Mouse (Mus musculus): ENCODE measurements around the gene Gm13278.
"Not testable (repeated sequence)": the region's sequence is repeated elsewhere in the genome, so short reads cannot be mapped to it uniquely, and the experiment has no call there.

GRCm38 (mm10) chr4:88779550-88779949, 11.8 kb upstream of the Gm13278 start, which contains the start of gene Gm13272:
- TF ChIP-seq CTCF, EP300 (IDR thresholded peaks at IDR 0.05; ENCODE audit: low read depth): not testable (repeated sequence)

All from heart, postnatal 0 days (tissue).